Mouse (Mus musculus) CH12.LX (cell line): Measurements from ENCODE around the gene Brip1. TPM values are rescaled to one million over a fixed set of nuclear protein-coding genes. Genes with fewer than 3 reads are reported as not detected.

Source experiments
- DNase-seq: peaks from one replicate; pipeline ENCODE4 v3.0.0-alpha.2; 2013; ENCODE audit errors: extremely low read depth
- H3K27ac ChIP-seq: 2 replicates; pipeline ENCODE4 v1.5.1; 2012; ENCODE audit warnings: low read depth, mild to moderate bottlenecking, control low read depth, moderate library complexity; ENCODE audit not compliant: insufficient read depth
- H3K27me3 ChIP-seq: replicated peaks from 2 replicates; pipeline ENCODE3; 2012; ENCODE audit warnings: inconsistent platforms
- H3K36me3 ChIP-seq, 2 experiments: replicated peaks in 1 of 2; 2 replicates each; pipeline versions ENCODE3 to v1.6.1; 2012; ENCODE audit warnings: inconsistent platforms in 1 of 2, low read length in 1 of 2, mild to moderate bottlenecking in 1 of 2, mixed read lengths in 1 of 2, moderate library complexity in 1 of 2; ENCODE audit not compliant: control insufficient read depth in 1 of 2, insufficient read depth in 1 of 2
- H3K4me1 ChIP-seq, 2 experiments: 2 replicates each; pipeline ENCODE4 v1.6.1; 2012; ENCODE audit warnings: inconsistent platforms in 1 of 2, moderate library complexity in 1 of 2; ENCODE audit not compliant: insufficient read depth in 2 of 2, control insufficient read depth in 1 of 2
- H3K4me2 ChIP-seq: 2 replicates; pipeline ENCODE4 v1.6.1; 2012; ENCODE audit warnings: low read depth, mild to moderate bottlenecking, control low read depth; ENCODE audit not compliant: poor library complexity, insufficient read depth, severe bottlenecking
- H3K4me3 ChIP-seq, 3 experiments: fragments of 150-350 bp in 1 of 3; sonication (generic) in 1 of 3; replicated peaks in 1 of 3; 2 replicates each; pipeline versions ENCODE3 to v1.5.1; 2011 to 2012; ENCODE audit warnings: low read depth in 2 of 3, low read length in 2 of 3, mild to moderate bottlenecking in 2 of 3, moderate library complexity in 2 of 3, control low read depth in 1 of 3, improper control_type of control experiment in 1 of 3, inconsistent platforms in 1 of 3, mixed read lengths in 1 of 3; ENCODE audit not compliant: poor library complexity in 1 of 3
- H3K79me2 ChIP-seq: replicated peaks from 2 replicates; pipeline ENCODE4 v1.6.1; 2012; ENCODE audit warnings: mild to moderate bottlenecking, moderate library complexity; ENCODE audit not compliant: control insufficient read depth, poor library complexity, insufficient read depth, severe bottlenecking; ENCODE audit errors: extremely low read depth
- H3K9ac ChIP-seq: 2 replicates; pipeline ENCODE4 v1.6.1; 2012; ENCODE audit warnings: low read depth, mild to moderate bottlenecking, control low read depth, moderate library complexity; ENCODE audit not compliant: insufficient read depth
- H3K9me3 ChIP-seq: replicated peaks from 2 replicates; pipeline ENCODE3; 2012; ENCODE audit warnings: low read length, inconsistent platforms, mixed read lengths
- BHLHE40 ChIP-seq: IDR thresholded peaks from 2 replicates; pipeline ENCODE4 v1.6.1; 2011; ENCODE audit warnings: mild to moderate bottlenecking, low read depth, low read length, improper control_type of control experiment
- CHD2 ChIP-seq: IDR thresholded peaks from 2 replicates; pipeline ENCODE4 v1.6.1; 2011; ENCODE audit warnings: low read length, improper control_type of control experiment
- CTCF ChIP-seq, 2 experiments: IDR thresholded peaks in 1 of 2; conservative IDR thresholded peaks in 1 of 2; 2 replicates each; pipeline ENCODE4 v1.5.1; 2011 to 2012; ENCODE audit warnings: low read depth in 2 of 2, low read length in 2 of 2, improper control_type of control experiment in 1 of 2, inconsistent platforms in 1 of 2, mild to moderate bottlenecking in 1 of 2, moderate library complexity in 1 of 2
- ELF1 ChIP-seq: IDR thresholded peaks from 2 replicates; pipeline ENCODE4 v1.6.1; 2014; ENCODE audit warnings: low read depth, mild to moderate bottlenecking, inconsistent platforms, low read length, improper control_type of control experiment
- EP300 ChIP-seq: IDR thresholded peaks from 2 replicates; pipeline ENCODE4 v1.6.1; 2011; ENCODE audit warnings: low read length, improper control_type of control experiment
- GABPA ChIP-seq: IDR thresholded peaks from 2 replicates; pipeline ENCODE4 v1.6.1; 2012; ENCODE audit warnings: low read depth, low read length, improper control_type of control experiment, inconsistent platforms; ENCODE audit not compliant: insufficient replicate concordance
- MAZ ChIP-seq: IDR thresholded peaks from 2 replicates; pipeline ENCODE4 v1.6.1; 2012; ENCODE audit warnings: low read depth, mild to moderate bottlenecking, inconsistent platforms, low read length, improper control_type of control experiment, moderate library complexity
- MEF2A ChIP-seq: IDR thresholded peaks from 2 replicates; pipeline ENCODE4 v1.6.1; 2014; ENCODE audit warnings: low read depth, mild to moderate bottlenecking, inconsistent platforms, low read length, improper control_type of control experiment, borderline replicate concordance
- MXI1 ChIP-seq: IDR thresholded peaks from 2 replicates; pipeline ENCODE4 v1.6.1; 2011; ENCODE audit warnings: mild to moderate bottlenecking, low read depth, low read length, improper control_type of control experiment
- NELFE ChIP-seq: IDR thresholded peaks from 2 replicates; pipeline ENCODE4 v1.6.1; 2011; ENCODE audit warnings: low read depth, low read length, improper control_type of control experiment
- POLR2A ChIP-seq: IDR thresholded peaks from 2 replicates; pipeline ENCODE4 v1.6.1; 2011; ENCODE audit warnings: low read depth, mild to moderate bottlenecking, improper control_type of control experiment, low read length
- RAD21 ChIP-seq: IDR thresholded peaks from 2 replicates; pipeline ENCODE4 v1.6.1; 2011; ENCODE audit warnings: low read depth, mild to moderate bottlenecking, low read length, improper control_type of control experiment, moderate library complexity
- SMC3 ChIP-seq: IDR thresholded peaks from 2 replicates; pipeline ENCODE4 v1.6.1; 2011; ENCODE audit warnings: low read depth, low read length, improper control_type of control experiment
- TBP ChIP-seq: conservative IDR thresholded peaks from 2 replicates; pipeline ENCODE4 v1.6.1; 2011; ENCODE audit warnings: low read depth, low read length, improper control_type of control experiment
- TCF12 ChIP-seq: IDR thresholded peaks from 2 replicates; pipeline ENCODE4 v1.6.1; 2014; ENCODE audit warnings: low read depth, mild to moderate bottlenecking, inconsistent platforms, low read length, improper control_type of control experiment
- USF2 ChIP-seq: conservative IDR thresholded peaks from 2 replicates; pipeline ENCODE4 v1.6.1; 2011; ENCODE audit warnings: low read depth, low read length, improper control_type of control experiment
- ZC3H11A ChIP-seq: IDR thresholded peaks from 2 replicates; pipeline ENCODE4 v1.6.1; 2012; ENCODE audit warnings: low read depth, mild to moderate bottlenecking, inconsistent platforms, low read length, improper control_type of control experiment
- ZKSCAN1 ChIP-seq: IDR thresholded peaks from 2 replicates; pipeline ENCODE4 v1.6.1; 2012; ENCODE audit warnings: low read depth, inconsistent platforms, low read length, improper control_type of control experiment, borderline replicate concordance
- dilution Hi-C: fragments of 300-500 bp; cut with MboI; formaldehyde crosslinking; loops from 2 replicates; pipeline ENCODE4 v1.14.3; 2020; ENCODE audit warnings: low sequenced_read_pairs; ENCODE audit not compliant: extremely low pct_unique_long_range_greater_than_20kb, extremely low pct_ligation_motif_present
- in situ Hi-C: fragments of 300-500 bp; cut with MboI; formaldehyde crosslinking; loops from 3 replicates; pipeline ENCODE4 v1.14.3; 2019; ENCODE audit warnings: low sequenced_read_pairs, low pct_ligation_motif_present, low pct_unique_long_range_greater_than_20kb, mixed read lengths
- polyA plus RNA-seq: library from polyadenylated mRNA; unstranded; fragments of >175 nt; gene quantifications from 2 replicates; pipeline ENCODE4 v1.2.1, GENCODE M21; 2012; ENCODE audit warnings: low read depth; ENCODE audit not compliant: insufficient read length
- total RNA-seq, 2 experiments: library from RNA; depleted of rRNA; stranded (reverse); fragments of 300-350 nt in 1 of 2; fragments of >200 nt in 1 of 2; gene quantifications; 2 replicates each; pipeline ENCODE4 v1.2.3; 2012 to 2014

Gene Brip1
- total and polyA plus RNA-seq, 3 experiments = 21.1 to 26.1 (median 24.9) TPM

DNA sequence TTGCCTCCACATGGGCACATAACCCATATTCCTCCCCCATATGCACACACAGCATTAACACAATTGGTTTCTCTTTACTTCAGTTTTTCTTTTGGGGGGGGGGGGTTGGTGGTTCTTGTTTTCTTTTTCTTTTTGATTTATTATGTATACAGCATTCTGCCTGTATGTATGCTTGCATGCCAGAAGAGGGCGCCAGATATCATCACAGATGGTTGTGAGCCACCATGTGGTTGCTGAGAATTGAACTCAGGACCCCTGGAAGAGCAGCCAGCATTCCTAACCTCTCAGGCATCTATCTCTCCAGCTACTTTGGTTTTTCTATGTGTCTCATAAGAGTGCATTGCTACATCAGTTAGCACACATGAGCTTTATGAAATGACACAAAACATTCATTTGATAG lies 125.6 kb downstream of the Brip1 start:
- peaks cover 6% of the 10 kb centered on the region for H3K9me3 ChIP-seq
- dilution Hi-C loops = no loop called here
- no peak overlapping the region for H3K9ac ChIP-seq
- no peak overlapping the region for H3K4me2 ChIP-seq
- DNase-seq = peak; percentile 17
- H3K4me3 ChIP-seq = no peak overlapping the region
- TF ChIP-seq EP300 (no peak), SMC3 (peak; percentile 29; the same call in 1 of the 2 replicates), CTCF (conservative IDR thresholded peaks at IDR 0.05 in 1 of 2, IDR thresholded peaks at IDR 0.05 in 1 of 2; ENCODE audit: low read depth in 2 of 2, low read length in 2 of 2) (peak in 1 of 2 experiments; percentile 60; a peak in 2 of 4 replicates), RAD21 (peak; percentile 15), MAZ (no peak), TCF12 (no peak)
- H3K27me3 ChIP-seq = no peaks in the 10 kb centered on the region
- no peak overlapping the region for H3K27ac ChIP-seq
- in situ Hi-C loops = no loop called here
- H3K79me2 ChIP-seq = no peaks in the 10 kb centered on the region
- peaks cover 23 to 63% of the 10 kb centered on the region in 2 experiments for H3K36me3 ChIP-seq
- H3K4me1 ChIP-seq = peaks cover 3 to 6% of the 10 kb centered on the region in 2 experiments; a peak in 3 of 4 replicates

DNA sequence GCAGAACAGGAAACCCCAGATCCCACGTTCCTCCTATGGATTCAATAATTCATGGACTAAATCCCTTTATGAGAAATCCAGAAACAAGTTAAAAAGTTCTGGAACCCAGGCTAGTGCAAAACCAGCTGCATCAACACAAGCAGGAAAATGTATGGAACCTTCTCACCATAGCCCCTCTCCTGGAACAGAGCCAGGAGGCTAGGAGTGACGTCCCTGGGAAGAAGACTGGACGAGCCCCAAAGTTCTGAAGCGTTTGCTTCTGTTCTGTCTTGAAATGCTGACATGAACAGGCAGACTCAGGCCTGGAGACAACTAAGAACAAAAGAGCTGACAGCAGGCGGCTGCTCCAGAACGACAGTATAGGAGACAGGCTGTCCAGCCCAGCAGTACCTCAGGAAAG lies 132.3 kb downstream of the Brip1 start:
- Histone ChIP-seq H3K36me3 (peaks cover 15 to 67% of the 10 kb centered on the region in 2 experiments), H3K9me3 (no peaks in the 10 kb centered on the region), H3K27me3 (no peaks in the 10 kb centered on the region), H3K27ac (no peak overlapping the region), H3K4me3 (no peak overlapping the region), H3K4me1 (peaks cover 0 to 3% of the 10 kb centered on the region in 2 experiments; a peak in 1 of 4 replicates), H3K9ac (no peak overlapping the region), H3K4me2 (no peak overlapping the region), H3K79me2 (no peaks in the 10 kb centered on the region)
- dilution Hi-C loops (no loop called here), in situ Hi-C loops (no loop called here)
- no peak for DNase-seq
- TF ChIP-seq USF2 (no peak), SMC3 (no peak), NELFE (no peak), ELF1 (no peak), RAD21 (no peak), MXI1 (no peak), MEF2A (no peak), POLR2A (no peak), TBP (no peak), GABPA (no peak), BHLHE40 (no peak), ZKSCAN1 (no peak), CHD2 (no peak), ZC3H11A (no peak)
